Mouse (Mus musculus) heart, adult 2 months (tissue): ENCODE data around the gene Iba57.

Experiments used
- CTCF ChIP-seq: fragments of 200-600 bp; IDR thresholded peaks from 2 replicates; pipeline ENCODE4 v1.8.1; 2022; ENCODE audit warnings: antibody characterized with exemption, mild to moderate bottlenecking, moderate library complexity
- EP300 ChIP-seq: fragments of 200-500 bp; IDR thresholded peaks from 2 replicates; pipeline ENCODE4 v1.6.1; 2011; ENCODE audit warnings: low read depth, low read length, control low read depth; ENCODE audit not compliant: insufficient read depth
- POLR2A ChIP-seq: fragments of 200-500 bp; IDR thresholded peaks from 2 replicates; pipeline ENCODE4 v1.6.1; 2011; ENCODE audit warnings: mild to moderate bottlenecking, low read depth, low read length, control low read depth; ENCODE audit not compliant: insufficient read depth

- TF ChIP-seq POLR2A (no peak), CTCF (no peak), EP300 (no peak)
These were observed 22.0 kb upstream of the Iba57 start for GRCm38 (mm10) chr11:59185490-59185889.
